Mouse (Mus musculus) cortical plate, adult 2 months (tissue): Measurements from ENCODE around the gene Dusp14.

Experiments
- CTCF ChIP-seq: fragments of 200-500 bp; IDR thresholded peaks from 2 replicates; pipeline ENCODE4 v1.5.1; 2011; ENCODE audit warnings: mild to moderate bottlenecking, control low read depth, low read length; ENCODE audit not compliant: insufficient read depth; ENCODE audit errors: extremely low read depth
- POLR2A ChIP-seq: fragments of 200-500 bp; IDR thresholded peaks from 2 replicates; pipeline ENCODE4 v1.6.1; 2011; ENCODE audit warnings: mild to moderate bottlenecking, low read length, control low read depth; ENCODE audit not compliant: insufficient read depth; ENCODE audit errors: extremely low read depth

DNA sequence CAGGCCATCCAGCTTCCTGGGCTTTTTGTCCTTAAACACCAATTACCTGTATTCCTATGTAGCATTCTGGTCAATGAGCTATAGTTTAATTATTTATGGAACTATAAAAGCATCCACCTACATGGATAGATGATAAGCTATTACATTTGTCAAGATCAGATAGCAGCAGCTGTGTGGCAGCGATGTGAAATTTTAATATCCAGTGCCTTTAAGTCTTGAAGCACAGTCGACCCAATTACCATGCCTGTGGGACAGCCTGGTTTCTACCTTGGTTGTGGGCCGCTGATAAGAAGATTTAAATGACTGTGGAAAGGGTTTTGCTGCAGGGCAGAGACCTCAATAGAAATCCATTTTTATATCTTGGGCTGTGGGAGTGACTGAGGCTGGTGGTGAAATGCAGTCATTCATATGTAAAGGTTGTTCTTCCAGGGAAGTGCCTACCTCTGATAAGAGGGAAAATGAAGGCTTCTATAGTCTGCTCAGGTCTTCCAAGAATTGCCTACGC is 69.6 kb downstream of the Dusp14 start:
- TF ChIP-seq CTCF (no peak), POLR2A (no peak)
